Mouse (Mus musculus) embryonic fibroblast, embryonic 13.5 days (primary cell): ENCODE measurements around the gene Helt. TPM values are rescaled to one million over a fixed set of nuclear protein-coding genes. Genes with fewer than 3 reads are reported as not detected.
"Not testable (repeated sequence)": the region's sequence is repeated elsewhere in the genome, so short reads cannot be mapped to it uniquely, and the experiment has no call there.

ENCODE experiments used
- H3K27ac ChIP-seq: 2 replicates; pipeline ENCODE4 v1.5.1; 2012; ENCODE audit warnings: low read length, control low read depth, inconsistent platforms; ENCODE audit not compliant: insufficient read depth
- H3K4me1 ChIP-seq: 2 replicates; pipeline ENCODE4 v1.6.1; 2011; ENCODE audit warnings: low read length; ENCODE audit not compliant: control insufficient read depth, insufficient read depth
- H3K4me3 ChIP-seq: 2 replicates; pipeline ENCODE4 v1.5.1; 2011; ENCODE audit warnings: mild to moderate bottlenecking, control low read depth, low read length; ENCODE audit not compliant: insufficient read depth
- CTCF ChIP-seq: IDR thresholded peaks from 2 replicates; pipeline ENCODE4 v1.5.1; 2011; ENCODE audit warnings: mild to moderate bottlenecking, control low read depth, low read length, moderate library complexity, borderline replicate concordance; ENCODE audit not compliant: insufficient read depth
- POLR2A ChIP-seq: IDR thresholded peaks from 2 replicates; pipeline ENCODE4 v1.6.1; 2011; ENCODE audit warnings: low read depth, mild to moderate bottlenecking, control low read depth, low read length, moderate library complexity
- polyA plus RNA-seq: library from polyadenylated mRNA; stranded (reverse); fragments of >200 nt; gene quantifications from 2 replicates; pipeline ENCODE4 v1.2.4, GENCODE M21; 2011; ENCODE audit warnings: low read depth; ENCODE audit not compliant: missing spikeins, insufficient read length

Helt gene
- polyA plus RNA-seq, 1 experiment, result not detected

GRCm38 (mm10) chr8:46285980-46286379 lies 8.5 kb downstream of the Helt start:
- Histone ChIP-seq H3K27ac (no peak overlapping the region), H3K4me3 (no peak overlapping the region), H3K4me1 (no peaks in the 10 kb centered on the region)
- TF ChIP-seq CTCF (no peak), POLR2A (no peak)

GRCm38 (mm10) chr8:46281536-46281935 lies 12.9 kb downstream of the Helt start:
- Histone ChIP-seq H3K27ac (no peak overlapping the region), H3K4me1 (no peaks in the 10 kb centered on the region), H3K4me3 (no peak overlapping the region)
- TF ChIP-seq CTCF (peak; percentile 63; the same call in 1 of the 2 replicates), POLR2A (no peak)

DNA sequence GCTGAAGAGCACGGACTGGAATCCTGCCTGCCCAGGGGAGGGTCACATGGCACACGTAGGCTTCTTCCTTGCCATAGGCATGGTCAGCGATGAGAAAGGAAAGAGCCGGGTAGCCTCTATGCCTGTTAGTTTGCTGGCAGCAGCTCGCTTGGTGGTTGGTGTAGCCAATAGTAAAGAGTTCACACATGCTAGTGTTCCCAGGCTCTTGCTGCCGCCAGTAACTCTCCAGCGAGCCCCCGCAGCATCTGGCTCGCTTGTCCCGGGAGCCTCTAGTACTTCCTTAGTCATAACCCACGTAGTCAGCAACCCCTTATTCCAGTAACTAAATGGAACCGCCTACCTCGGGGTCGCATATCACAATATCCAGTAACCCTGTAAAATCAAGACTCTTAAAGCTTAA lies 17.5 kb downstream of the Helt start:
- H3K4me3 ChIP-seq, result no peak overlapping the region
- TF ChIP-seq CTCF, result no peak
- no peak for TF ChIP-seq POLR2A
- H3K27ac ChIP-seq, result no peak overlapping the region
- H3K4me1 ChIP-seq, result no peaks in the 10 kb centered on the region

- no peak overlapping the region for H3K4me3 ChIP-seq
- no peak overlapping the region for H3K27ac ChIP-seq
- TF ChIP-seq POLR2A, result no peak
- TF ChIP-seq CTCF, result no peak
- no peaks in the 10 kb centered on the region for H3K4me1 ChIP-seq
Observed at GRCm38 (mm10) chr8:46270741-46271140, 23.7 kb downstream of the Helt start.

GRCm38 (mm10) chr8:46270147-46270546 lies 24.3 kb downstream of the Helt start:
- H3K4me3 ChIP-seq, result no peak overlapping the region
- TF ChIP-seq POLR2A, result no peak
- no peak overlapping the region for H3K27ac ChIP-seq
- no peaks in the 10 kb centered on the region for H3K4me1 ChIP-seq

DNA sequence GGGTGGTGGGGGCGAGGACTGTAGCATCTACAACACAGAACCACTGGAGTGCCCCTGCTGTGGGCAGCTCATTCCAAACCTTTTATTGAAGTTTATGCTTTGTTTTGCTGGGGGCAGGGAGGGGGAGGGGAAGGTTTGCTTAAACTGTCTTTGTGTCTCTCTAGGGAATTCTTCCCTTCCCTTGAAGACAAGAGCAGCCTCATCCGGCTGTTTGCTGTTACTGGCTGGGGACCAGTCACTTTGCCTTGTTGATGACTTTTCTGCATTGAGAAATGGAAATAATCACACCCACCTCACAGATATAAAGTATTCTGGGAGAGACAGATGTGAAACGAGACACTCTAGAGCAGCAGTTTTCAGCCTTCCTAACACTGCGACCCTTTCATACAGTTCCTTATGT lies 27.7 kb downstream of the Helt start:
- H3K4me1 ChIP-seq, result no peaks in the 10 kb centered on the region
- no peak overlapping the region for H3K4me3 ChIP-seq
- TF ChIP-seq CTCF (no peak), POLR2A (no peak)
- H3K27ac ChIP-seq, result no peak overlapping the region

GRCm38 (mm10) chr8:46264206-46264605 lies 30.3 kb downstream of the Helt start:
- H3K4me3 ChIP-seq, result not testable (repeated sequence)

DNA sequence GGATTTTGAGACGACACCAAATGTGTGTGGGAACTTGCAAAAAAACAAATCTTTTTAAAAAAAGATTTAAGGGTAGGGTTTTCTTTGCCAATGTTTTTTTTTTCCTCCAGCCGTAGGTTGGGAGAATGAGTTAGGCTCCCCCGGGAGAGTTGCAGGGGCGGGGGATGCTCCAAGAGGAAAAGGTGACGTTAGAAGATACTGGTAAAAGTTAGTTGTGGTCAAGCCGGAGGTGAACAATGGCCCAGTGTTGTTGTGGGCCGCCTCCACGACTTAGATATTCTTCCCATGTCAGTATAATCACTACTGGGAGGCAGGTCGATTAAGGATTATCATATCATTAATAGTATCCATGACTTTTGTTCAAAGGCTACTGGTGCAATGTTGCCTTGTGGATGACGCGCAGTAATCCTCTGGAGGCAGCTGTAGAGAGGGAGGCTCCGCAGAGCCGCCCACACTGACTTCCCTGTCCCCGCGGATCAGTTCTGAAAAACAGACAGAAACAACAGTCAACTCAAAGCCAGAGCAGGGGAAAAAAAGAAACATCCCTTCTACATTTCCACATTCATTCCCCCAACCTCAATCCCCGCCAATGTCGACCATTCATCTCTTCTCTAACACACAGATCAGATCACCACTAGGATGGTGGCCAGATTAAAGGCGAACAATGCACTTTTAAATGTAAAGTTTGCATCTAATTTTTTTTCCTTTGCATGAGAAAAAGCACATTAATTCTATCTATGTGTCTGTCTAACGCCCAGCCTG lies 36.4 kb downstream of the Helt start:
- TF ChIP-seq CTCF (no peak), POLR2A (no peak)
- H3K4me3 ChIP-seq, result no peak overlapping the region
- no peak overlapping the region for H3K27ac ChIP-seq
- no peaks in the 10 kb centered on the region for H3K4me1 ChIP-seq

More at GRCm38 (mm10) chr8:46264206-46264605, 30.3 kb downstream of the Helt start:
- H3K4me1 ChIP-seq, H3K27ac ChIP-seq: not testable (repeated sequence)

DNA sequence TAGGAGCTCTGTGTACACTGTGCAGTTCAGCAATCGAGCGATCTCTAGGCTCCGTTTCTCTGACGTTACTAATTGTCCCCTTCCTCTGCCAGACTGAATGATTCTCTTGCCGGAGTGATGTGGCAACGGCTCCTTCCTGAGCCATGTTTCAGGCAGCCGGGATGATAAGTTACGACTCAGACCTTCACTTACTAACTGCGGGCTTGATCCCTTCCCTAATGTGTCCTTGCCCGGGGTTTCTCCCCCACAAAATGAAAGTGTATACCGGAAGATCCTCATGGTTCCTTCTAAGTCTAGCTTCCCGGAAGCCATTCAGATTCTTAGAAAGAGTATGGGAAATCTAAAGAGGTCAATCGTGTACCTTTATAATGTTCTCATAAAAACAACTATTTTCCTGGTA lies 42.0 kb downstream of the Helt start:
- TF ChIP-seq POLR2A (no peak), CTCF (no peak)
- no peak overlapping the region for H3K27ac ChIP-seq
- no peaks in the 10 kb centered on the region for H3K4me1 ChIP-seq
- H3K4me3 ChIP-seq, result no peak overlapping the region

- no peak overlapping the region for H3K27ac ChIP-seq
- TF ChIP-seq CTCF, result no peak
- TF ChIP-seq POLR2A, result no peak
- H3K4me1 ChIP-seq, result no peaks in the 10 kb centered on the region
- no peak overlapping the region for H3K4me3 ChIP-seq
Observed at GRCm38 (mm10) chr8:46251561-46251960, 42.9 kb downstream of the Helt start.

- no peaks in the 10 kb centered on the region for H3K4me1 ChIP-seq
- no peak overlapping the region for H3K27ac ChIP-seq
- TF ChIP-seq CTCF (no peak), POLR2A (no peak)
- H3K4me3 ChIP-seq, result no peak overlapping the region
Observed at GRCm38 (mm10) chr8:46246346-46246745, 48.1 kb downstream of the Helt start.
